Mouse (Mus musculus) neural tube, embryonic 11.5 days (tissue): ENCODE results near the gene Mocs1. TPM values are rescaled to one million over a fixed set of nuclear protein-coding genes. Genes with fewer than 3 reads are reported as not detected.

Experiments
- ATAC-seq: fragments of 200-750 bp; cut with Nextera tagmentation; 2 replicates; pipeline ENCODE4 v1.8.0; 2017; ENCODE audit warnings: moderate number of reproducible peaks, mild to moderate bottlenecking, moderate TSS enrichment, moderate library complexity; ENCODE audit not compliant: insufficient read depth, low FRiP score, low TSS enrichment
- DNase-seq: peaks from one replicate; pipeline ENCODE4 v3.0.0-alpha.2; 2015; ENCODE audit warnings: low spot score
- H3K27ac ChIP-seq: fragments of 300-500 bp; sonication (generic); 2 replicates; pipeline ENCODE4 v1.5.1; 2014; ENCODE audit warnings: low read depth, mild to moderate bottlenecking, low read length
- H3K27me3 ChIP-seq: fragments of 300-500 bp; sonication (generic); 2 replicates; pipeline ENCODE4 v1.6.1; 2014; ENCODE audit warnings: mild to moderate bottlenecking, low read length, mixed read lengths; ENCODE audit not compliant: control insufficient read depth, insufficient read depth
- H3K36me3 ChIP-seq: fragments of 300-500 bp; sonication (generic); 2 replicates; pipeline ENCODE4 v1.6.1; 2014; ENCODE audit warnings: mild to moderate bottlenecking, low read length, moderate library complexity, mixed read lengths; ENCODE audit not compliant: control insufficient read depth, insufficient read depth
- H3K4me1 ChIP-seq: fragments of 300-500 bp; sonication (generic); 2 replicates; pipeline ENCODE4 v1.6.1; 2014; ENCODE audit warnings: low read length, mixed read lengths; ENCODE audit not compliant: control insufficient read depth, insufficient read depth
- H3K4me2 ChIP-seq: fragments of 300-500 bp; sonication (generic); 2 replicates; pipeline ENCODE4 v1.6.1; 2014; ENCODE audit warnings: low read depth, mild to moderate bottlenecking, moderate library complexity
- H3K4me3 ChIP-seq: fragments of 300-500 bp; sonication (generic); 2 replicates; pipeline ENCODE4 v1.5.1; 2014; ENCODE audit warnings: low read depth, low read length
- H3K9ac ChIP-seq: fragments of 300-500 bp; sonication (generic); 2 replicates; pipeline ENCODE4 v1.6.1; 2014; ENCODE audit warnings: mild to moderate bottlenecking, low read length
- H3K9me3 ChIP-seq: fragments of 300-500 bp; sonication (generic); 2 replicates; pipeline ENCODE4 v1.6.1; 2016; ENCODE audit warnings: low read length; ENCODE audit not compliant: control insufficient read depth
- WGBS: fragments of 180-500 bp; shearing (Covaris S2); extraction: QIAGEN DNeasy Blood & Tissue Kit; methylation state at CpG from one replicate; pipeline ENCODE4 v1.1.7; 2014; 5-methylcytosine and 5-hydroxymethylcytosine counted together
- polyA plus RNA-seq: library from polyadenylated mRNA; unstranded; fragments of >200 nt; fragmentation: Nextera tagmentation; extraction: Ambion mirVana; gene quantifications from 2 replicates; pipeline ENCODE4 v1.2.1, GENCODE M21; 2014

Gene Mocs1
- polyA plus RNA-seq, result 7.1 and 7.3 TPM in 2 replicates

DNA sequence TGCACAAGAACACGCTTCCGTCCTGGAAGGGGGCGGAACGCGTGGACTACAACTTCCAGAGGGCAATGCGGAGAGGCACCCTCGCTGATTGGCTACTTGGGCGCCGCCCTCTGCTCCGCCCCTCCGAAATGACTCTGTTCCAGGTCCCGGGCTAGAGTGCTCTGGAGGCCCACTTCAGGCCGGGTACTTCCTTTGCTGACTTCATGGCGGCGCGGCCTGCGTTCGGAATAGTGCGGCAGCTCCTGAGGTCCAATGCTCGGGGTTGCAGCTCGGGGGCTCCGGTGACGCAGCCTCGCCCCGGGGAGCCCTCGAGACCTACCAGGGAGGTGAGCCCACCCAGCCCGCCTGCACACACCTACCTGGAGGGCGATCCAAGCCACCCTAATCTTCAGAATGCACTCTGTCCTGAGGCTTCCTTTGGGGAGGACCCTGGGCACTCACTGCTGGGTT, at the start of gene Mocs1:
Gene Mocs1, plus strand, starts transcription at position 124 of the 450 bp plus-strand sequence.
- H3K9me3 ChIP-seq, result no peaks in the 10 kb centered on the region
- H3K27me3 ChIP-seq, result no peaks in the 10 kb centered on the region
- H3K4me1 ChIP-seq, result peaks cover 6% of the 10 kb centered on the region
- H3K9ac ChIP-seq, result peak within 1 kb of the TSS; percentile 89
- DNase-seq, result peak; percentile 93
- H3K4me2 ChIP-seq, result peak within 1 kb of the TSS; percentile 89
- ATAC-seq, result peak; percentile 99
- peak within 1 kb of the TSS; percentile 75 for H3K4me3 ChIP-seq
- WGBS, result under 1% methylated on average over 28 of the region's 28 CpGs
- H3K36me3 ChIP-seq, result no peaks in the 10 kb centered on the region
- H3K27ac ChIP-seq, result no peak within 1 kb of the TSS

DNA sequence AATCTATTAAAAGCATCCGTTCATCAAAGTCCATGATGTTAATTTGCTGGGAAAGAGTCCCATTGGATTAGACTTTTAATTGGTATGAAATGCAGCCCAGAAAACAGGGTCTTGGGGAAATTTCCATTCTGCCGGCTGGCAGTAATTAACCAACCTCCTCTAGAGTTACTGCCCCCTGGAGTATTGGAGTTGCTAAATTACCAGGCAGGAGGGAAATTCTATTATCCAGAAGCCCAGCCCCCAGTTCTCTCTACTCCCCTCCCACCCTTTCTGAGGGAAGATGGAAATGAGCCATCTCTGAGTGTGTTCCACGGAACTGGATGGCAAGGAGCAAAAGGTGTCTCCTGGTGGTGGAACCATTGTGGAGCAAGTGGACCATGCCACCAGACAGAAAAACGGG, 48.5 kb upstream of the Mocs1 start:
- WGBS, result 75% methylated on average over 4 of the region's 4 CpGs
- Histone ChIP-seq H3K9ac (no peak overlapping the region), H3K36me3 (no peaks in the 10 kb centered on the region), H3K4me3 (no peak overlapping the region), H3K27ac (no peak overlapping the region), H3K9me3 (no peaks in the 10 kb centered on the region), H3K27me3 (no peaks in the 10 kb centered on the region), H3K4me1 (no peaks in the 10 kb centered on the region), H3K4me2 (no peak overlapping the region)
- ATAC-seq, result no peak
- DNase-seq, result no peak

DNA sequence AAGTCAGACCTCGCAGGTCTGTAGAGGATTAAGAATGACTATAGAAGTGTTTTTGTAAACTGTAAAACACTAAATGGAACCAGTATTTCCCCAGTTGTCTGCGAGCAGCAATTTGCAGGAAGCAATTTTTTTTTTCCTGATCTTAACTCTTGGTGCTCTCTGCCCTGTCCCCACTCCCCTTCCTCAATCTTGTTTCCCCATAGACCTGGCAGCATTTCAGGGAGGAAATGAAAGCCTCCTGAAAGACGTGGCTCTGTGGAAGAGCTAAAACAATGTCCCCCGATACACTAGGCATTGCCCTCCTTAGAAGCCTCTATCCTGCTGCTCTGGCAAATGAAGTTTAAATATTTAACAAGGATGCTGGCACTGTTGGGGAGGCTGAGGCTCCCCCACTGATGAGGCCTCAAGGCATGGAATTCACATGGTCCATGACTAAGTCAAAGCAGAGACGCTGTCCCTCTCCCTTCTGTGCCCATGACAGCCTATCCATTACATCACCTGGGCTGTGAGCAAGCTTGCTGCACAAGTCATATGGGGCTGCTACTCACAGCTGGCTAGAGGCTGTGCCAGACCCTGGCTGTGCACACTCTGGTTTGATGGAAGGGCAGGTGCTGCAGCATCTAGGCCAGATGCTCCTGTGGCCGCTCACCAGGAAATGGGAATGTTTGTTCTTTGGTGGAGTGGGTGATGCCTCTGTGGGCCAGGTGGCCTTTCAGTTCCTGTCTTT, 43.8 kb upstream of the Mocs1 start:
- ATAC-seq (no peak), DNase-seq (no peak)
- H3K27ac ChIP-seq, result no peak overlapping the region
- no peaks in the 10 kb centered on the region for H3K9me3 ChIP-seq
- H3K9ac ChIP-seq, result no peak overlapping the region
- no peaks in the 10 kb centered on the region for H3K27me3 ChIP-seq
- no peak overlapping the region for H3K4me2 ChIP-seq
- H3K4me1 ChIP-seq, result no peaks in the 10 kb centered on the region
- 61% methylated on average over 6 of the region's 6 CpGs for WGBS
- no peaks in the 10 kb centered on the region for H3K36me3 ChIP-seq
- no peak overlapping the region for H3K4me3 ChIP-seq

DNA sequence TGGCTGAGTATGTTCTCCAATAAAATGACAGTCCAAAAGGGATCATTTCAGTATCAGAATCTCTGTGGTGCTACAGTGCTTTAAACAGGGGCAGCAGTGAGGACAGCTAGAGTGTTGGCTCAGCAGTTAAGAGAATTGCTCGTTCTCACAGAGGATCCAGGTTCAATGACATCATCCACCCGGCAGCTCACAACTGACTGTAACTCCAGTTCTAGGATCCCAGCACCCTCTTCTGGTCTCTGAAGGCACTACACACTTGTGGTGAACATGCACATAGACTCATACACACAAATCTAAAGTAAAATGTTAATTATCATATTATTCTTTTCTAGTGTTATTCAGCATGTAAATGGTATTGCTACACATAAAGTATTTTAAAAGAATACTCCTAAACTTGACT, 40.4 kb upstream of the Mocs1 start:
- WGBS, result 89% methylated on average over 2 of the region's 2 CpGs
- no peaks in the 10 kb centered on the region for H3K4me1 ChIP-seq
- no peak for ATAC-seq

DNA sequence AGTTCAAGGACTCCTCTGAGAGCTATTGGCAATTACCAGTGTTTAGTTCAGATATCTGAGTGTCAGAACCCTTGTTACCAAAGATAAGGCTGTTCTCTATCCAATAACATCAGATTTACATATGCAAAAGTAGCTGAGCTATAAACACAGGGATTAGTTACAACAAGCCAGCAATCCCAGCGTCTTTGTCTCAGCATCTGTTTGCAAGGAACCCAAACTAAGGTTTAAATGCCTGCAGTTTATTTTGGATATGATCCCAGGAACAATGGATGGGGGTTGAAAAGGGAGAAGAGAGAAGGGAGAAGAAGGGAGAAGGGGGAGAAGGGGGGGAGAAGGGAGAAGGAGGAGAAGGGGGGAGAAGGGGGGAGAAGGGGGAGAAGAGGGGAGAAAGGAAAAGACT, 35.4 kb upstream of the Mocs1 start:
- H3K27me3 ChIP-seq, result no peaks in the 10 kb centered on the region
- 33% methylated on average over 1 of the region's 1 CpGs for WGBS
- H3K36me3 ChIP-seq, result no peaks in the 10 kb centered on the region
- H3K27ac ChIP-seq, result no peak overlapping the region
- H3K4me3 ChIP-seq, result no peak overlapping the region
- no peak overlapping the region for H3K9ac ChIP-seq
- no peak overlapping the region for H3K4me2 ChIP-seq
- H3K4me1 ChIP-seq, result no peaks in the 10 kb centered on the region
- DNase-seq (no peak), ATAC-seq (no peak)
- no peaks in the 10 kb centered on the region for H3K9me3 ChIP-seq

More for the DNA sequence above, 40.4 kb upstream of the Mocs1 start:
- no peak overlapping the region for H3K4me3 ChIP-seq
- no peaks in the 10 kb centered on the region for H3K9me3 ChIP-seq
- DNase-seq, result no peak
- H3K36me3 ChIP-seq, result no peaks in the 10 kb centered on the region
- H3K27me3 ChIP-seq, result no peaks in the 10 kb centered on the region
- H3K9ac ChIP-seq, result no peak overlapping the region
- H3K4me2 ChIP-seq, result no peak overlapping the region
- no peak overlapping the region for H3K27ac ChIP-seq

DNA sequence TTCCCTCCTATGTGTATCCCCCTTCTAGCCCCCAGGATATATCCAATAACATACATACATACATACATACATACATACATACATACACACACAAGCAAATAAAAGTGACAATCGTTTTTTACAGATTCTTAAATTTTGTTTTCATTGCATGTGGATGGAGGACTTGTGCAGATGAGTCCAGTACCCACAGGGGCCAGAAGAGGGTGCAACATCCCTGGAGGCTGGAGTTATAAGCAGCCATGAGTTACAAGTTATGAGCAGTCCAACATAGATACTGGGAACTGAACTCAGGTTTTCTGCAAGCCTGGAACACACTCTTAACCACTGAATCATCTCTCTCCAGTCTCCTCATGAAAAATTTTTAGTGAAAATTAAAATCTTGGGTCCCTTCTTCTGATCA, 33.3 kb upstream of the Mocs1 start:
- no peaks in the 10 kb centered on the region for H3K27me3 ChIP-seq
- 70% methylated on average over 1 of the region's 1 CpGs for WGBS
- H3K4me3 ChIP-seq, result no peak overlapping the region
- DNase-seq (no peak), ATAC-seq (no peak)
- H3K36me3 ChIP-seq, result no peaks in the 10 kb centered on the region
- no peak overlapping the region for H3K9ac ChIP-seq
- H3K9me3 ChIP-seq, result no peaks in the 10 kb centered on the region
- no peaks in the 10 kb centered on the region for H3K4me1 ChIP-seq
- no peak overlapping the region for H3K27ac ChIP-seq
- H3K4me2 ChIP-seq, result no peak overlapping the region

DNA sequence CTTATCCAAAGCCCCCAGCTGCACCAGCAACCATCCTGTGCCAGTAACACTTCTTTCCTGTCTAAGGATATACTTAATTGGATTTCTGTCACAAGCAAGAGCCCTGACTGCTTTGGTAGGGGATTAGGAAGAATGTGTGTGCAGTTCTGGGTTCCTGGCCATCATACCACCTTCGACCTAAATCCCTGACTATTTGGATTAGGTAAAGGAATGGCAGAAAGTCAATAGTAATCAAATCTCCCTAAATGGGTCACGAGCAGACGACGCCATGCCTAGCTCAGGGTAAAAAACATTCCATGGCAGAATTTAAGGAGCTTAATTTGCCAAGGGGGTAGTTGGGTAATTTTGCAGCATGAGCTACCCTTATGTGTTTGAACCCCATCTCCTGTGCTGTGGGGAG, 28.6 kb upstream of the Mocs1 start:
- H3K4me1 ChIP-seq, result no peaks in the 10 kb centered on the region
- 82% methylated on average over 4 of the region's 4 CpGs for WGBS
- H3K27ac ChIP-seq, result no peak overlapping the region
- H3K36me3 ChIP-seq, result no peaks in the 10 kb centered on the region
- H3K27me3 ChIP-seq, result no peaks in the 10 kb centered on the region
- ATAC-seq (no peak), DNase-seq (no peak)
- H3K4me2 ChIP-seq, result no peak overlapping the region
- no peak overlapping the region for H3K4me3 ChIP-seq
- H3K9ac ChIP-seq, result no peak overlapping the region
- no peaks in the 10 kb centered on the region for H3K9me3 ChIP-seq

DNA sequence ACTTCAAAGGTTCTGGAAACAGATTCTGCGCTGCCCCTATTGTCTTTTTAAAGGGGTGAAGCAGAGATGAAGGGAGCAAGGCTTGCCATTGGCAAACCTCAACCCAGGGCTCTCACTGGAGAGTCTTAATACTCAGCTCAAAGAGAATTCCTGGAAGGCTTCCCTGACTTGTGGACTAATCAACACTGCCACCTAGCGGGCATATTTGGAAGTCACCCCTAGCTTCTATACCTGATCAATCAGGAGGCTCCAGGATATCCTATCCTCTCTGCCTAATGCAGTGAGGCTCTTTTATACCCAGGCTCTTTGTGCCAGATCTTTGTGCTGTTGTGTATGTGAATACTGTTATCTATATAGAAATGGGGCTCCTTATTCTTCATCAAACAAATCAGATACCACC, 28.0 kb upstream of the Mocs1 start:
- no peak overlapping the region for H3K4me2 ChIP-seq
- WGBS, result 8% methylated on average over 2 of the region's 2 CpGs

DNA sequence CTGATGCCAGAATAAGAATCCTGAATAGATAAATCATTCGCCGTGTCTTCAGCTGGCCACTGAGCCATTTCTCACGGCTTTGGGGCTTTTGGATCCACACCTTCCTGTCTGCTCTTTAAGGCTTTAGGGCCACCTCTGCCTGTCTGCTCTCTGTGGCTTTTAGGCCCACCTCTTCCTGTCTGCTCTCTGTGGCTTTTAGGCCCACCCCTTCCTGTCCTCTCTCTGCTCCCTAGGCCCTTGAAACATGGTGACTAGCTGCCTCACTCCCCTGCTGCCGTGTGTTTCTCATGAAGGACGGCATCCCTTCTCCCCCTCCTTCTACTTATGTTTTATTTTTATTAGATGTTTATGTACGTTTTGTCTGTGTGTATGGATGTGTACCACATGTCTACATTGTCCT, 25.0 kb upstream of the Mocs1 start:
- H3K27me3 ChIP-seq, result no peaks in the 10 kb centered on the region
- H3K4me3 ChIP-seq, result no peak overlapping the region

More for the DNA sequence above, 28.0 kb upstream of the Mocs1 start:
- ATAC-seq (peak; percentile 35; the same call in 1 of the 2 replicates), DNase-seq (peak; percentile 83)
- Histone ChIP-seq H3K27me3 (no peaks in the 10 kb centered on the region), H3K36me3 (no peaks in the 10 kb centered on the region), H3K4me1 (no peaks in the 10 kb centered on the region), H3K9me3 (no peaks in the 10 kb centered on the region), H3K27ac (no peak overlapping the region), H3K4me3 (no peak overlapping the region), H3K9ac (no peak overlapping the region)

More for the DNA sequence above, 25.0 kb upstream of the Mocs1 start:
- Histone ChIP-seq H3K9ac (no peak overlapping the region), H3K4me2 (no peak overlapping the region), H3K27ac (no peak overlapping the region), H3K9me3 (no peaks in the 10 kb centered on the region), H3K4me1 (no peaks in the 10 kb centered on the region), H3K36me3 (no peaks in the 10 kb centered on the region)
- DNase-seq (no peak), ATAC-seq (no peak)
- WGBS, result 84% methylated on average over 6 of the region's 6 CpGs
